Comparison of ENCODE assay signal across 10 mouse cellular contexts in the genomic region with DNA sequence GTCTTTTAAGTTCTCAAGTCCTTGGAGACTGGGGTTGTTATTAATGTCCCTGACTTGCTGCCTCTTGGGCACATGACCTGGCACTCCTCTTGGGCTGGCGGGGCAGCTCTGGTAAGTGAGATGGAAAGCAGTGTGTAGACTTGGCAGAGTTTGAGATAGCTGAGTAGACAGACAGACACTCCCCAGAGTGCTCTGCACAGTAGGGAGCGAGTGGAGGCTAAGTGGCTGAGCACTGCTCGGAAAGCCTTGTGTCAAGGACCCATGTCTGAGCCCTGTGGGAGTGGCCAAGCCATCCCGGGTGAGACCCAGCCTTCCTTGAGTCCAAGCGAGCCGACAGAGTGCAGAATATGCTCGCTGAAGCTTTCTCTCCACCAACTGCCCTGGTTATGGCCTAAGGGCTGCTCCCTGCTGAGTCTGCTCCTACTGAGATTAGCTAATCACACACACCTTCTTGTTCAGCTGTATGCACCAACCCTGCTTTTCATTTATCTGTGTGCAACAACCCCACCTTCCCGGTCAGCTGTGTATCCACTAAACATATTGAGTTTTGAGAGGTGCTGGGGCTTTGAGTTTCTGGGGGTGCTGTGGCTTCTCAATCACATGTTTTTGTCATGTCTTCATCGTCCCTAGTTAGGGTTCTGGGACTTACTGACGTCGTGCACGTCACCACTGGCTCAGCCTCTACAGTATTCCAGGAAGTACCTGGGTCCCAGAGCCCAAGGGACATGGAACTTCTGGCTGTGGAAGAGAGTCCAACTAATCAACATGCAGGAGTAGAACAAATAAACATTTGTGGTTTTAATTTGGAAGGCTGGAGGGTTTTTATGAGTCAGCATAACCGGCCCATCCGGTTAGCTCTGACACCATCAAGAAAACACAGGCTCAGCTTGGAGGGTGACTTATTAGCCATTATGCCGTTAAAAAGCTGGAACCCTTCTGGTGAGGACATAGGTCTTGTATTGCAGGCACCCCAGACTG. TPM values are rescaled to one million over a fixed set of nuclear protein-coding genes. Genes with fewer than 3 reads are reported as not detected.
DNase-seq lines count a peak whose midpoint lies in the region; TF ChIP-seq lines count a peak whose summit lies in the region.
"Had no signal": no experiment of that assay in that cellular context is flagged by ENCODE, and none has a peak within 500 bp of the region (broad histone marks: within the 10 kb centered on the region; RNA-seq: fewer than 3 reads in every experiment).

No protein-coding gene starts in this region.

- WGBS in spleen, adult 2 months, result 76% methylated on average over 15 of the region's 15 CpGs

- peak; percentile 73 for DNase-seq in spleen, adult 12 weeks (ENCODE audit: low spot score)
- no peak for DNase-seq in spleen, adult 18-20 months
- peak; percentile 96 for DNase-seq in fat pad, adult 2 months (ENCODE audit: extremely low read depth, low read depth, low spot score)
- peak; percentile 60 to 80 for DNase-seq in kidney, postnatal 25 days
- no peak for DNase-seq in spleen, adult 2 months (ENCODE audit: low read depth in 1 of 2, low spot score in 2 of 2)
- DNase-seq in frontal cortex, postnatal 25 days (ENCODE audit: low spot score in 2 of 2), result no peak
- no peak for DNase-seq in cerebellum, postnatal 14 days
- no peak for DNase-seq in right cerebral cortex, postnatal 36 days (ENCODE audit: low spot score in 2 of 2)

- no peaks in the 10 kb centered on the region for H3K4me1 ChIP-seq in spleen, adult 2 months (ENCODE audit: control insufficient read depth, insufficient read depth, insufficient read length)

- no peak overlapping the region for H3K4me3 ChIP-seq in spleen, adult 2 months (ENCODE audit: extremely low read depth, insufficient read depth, insufficient read length)
- H3K4me3 ChIP-seq: limb, embryonic 13.5 days had no signal

- TF ChIP-seq POLR2A in spleen, adult 2 months (IDR thresholded peaks at IDR 0.05; ENCODE audit: low read depth, low read length), result no peak

- no peaks in the 10 kb centered on the region for H3K27me3 ChIP-seq in spleen, adult 2 months (ENCODE audit: control insufficient read depth, insufficient read depth, low read length)
- H3K27me3 ChIP-seq: limb, embryonic 13.5 days had no signal

- H3K36me3 ChIP-seq in spleen, adult 2 months (ENCODE audit: control insufficient read depth, insufficient read depth, low read length), result no peaks in the 10 kb centered on the region
- H3K36me3 ChIP-seq: limb, embryonic 13.5 days had no signal

- no peak for TF ChIP-seq CTCF in spleen, adult 2 months (IDR thresholded peaks at IDR 0.05; ENCODE audit: extremely low read depth, insufficient read depth, insufficient read length, insufficient replicate concordance)

- peak overlapping the region; percentile 65; the same call in 1 of the 2 replicates for H3K27ac ChIP-seq in spleen, adult 2 months (ENCODE audit: insufficient read depth, low read length)
- H3K27ac ChIP-seq: limb, embryonic 13.5 days had no signal

RNA-seq across cellular contexts. Expression of gene Cx3cl1, which starts 16.0 kb away (rescaled TPM):
- 3.0 and 3.1 TPM in 2 replicates for polyA plus RNA-seq in spleen, adult 2 months (2012; rRNA removed)

RNA-seq across cellular contexts. Expression of gene Ccl17, which starts 22.4 kb away (rescaled TPM):
- polyA plus RNA-seq in spleen, adult 2 months (2012; rRNA removed), result not detected in 2 replicates
- polyA plus RNA-seq: brain, embryonic 14.5 days had no signal

RNA-seq across cellular contexts. Expression of gene Ccl22, which starts 42.4 kb away (rescaled TPM):
- polyA plus RNA-seq in spleen, adult 2 months (2012; rRNA removed), result 5.8 and 7.9 TPM in 2 replicates
- polyA plus RNA-seq: limb, embryonic 13.5 days had no signal

RNA-seq across cellular contexts. Expression of gene Coq9, which starts 50.3 kb away (rescaled TPM):
- polyA plus RNA-seq in spleen, adult 2 months (2012; rRNA removed), result 70.8 and 109 TPM in 2 replicates

RNA-seq across cellular contexts. Expression of gene Ciapin1, which starts 50.3 kb away (rescaled TPM):
- polyA plus RNA-seq in spleen, adult 2 months (2012; rRNA removed), result 27.1 and 32.8 TPM in 2 replicates

Comparison
In these comparisons a context has a peak if more than half of its experiments do, and no peak if none do; other contexts are left out.
1. DNase-seq: peak in spleen, adult 12 weeks (single experiment), fat pad, adult 2 months (single experiment) and kidney, postnatal 25 days (2 of 2); none in spleen, adult 18-20 months (0 of 2), spleen, adult 2 months (0 of 2), frontal cortex, postnatal 25 days (0 of 2), cerebellum, postnatal 14 days (0 of 2) and right cerebral cortex, postnatal 36 days (0 of 2).